Mouse (Mus musculus) liver, postnatal 0 days (tissue): ENCODE measurements around the gene Prdx1. TPM values are rescaled to one million over a fixed set of nuclear protein-coding genes. Genes with fewer than 3 reads are reported as not detected.
A peak's percentile ranks its signal among the peaks of the same experiment; 100 is the strongest.

Experiments
- ATAC-seq: fragments of 200-750 bp; cut with Nextera tagmentation; 2 replicates; pipeline ENCODE4 v1.8.0; 2017; ENCODE audit warnings: mild to moderate bottlenecking, moderate library complexity
- DNase-seq: peaks from one replicate; pipeline ENCODE4 v3.0.0-alpha.2; 2016
- H3K27ac ChIP-seq: fragments of 300-500 bp; sonication (generic); 2 replicates; pipeline ENCODE4 v1.5.1; 2014; ENCODE audit warnings: antibody characterized with exemption, moderate library complexity, mild to moderate bottlenecking, low read depth
- H3K27me3 ChIP-seq: fragments of 300-500 bp; sonication (generic); 2 replicates; pipeline ENCODE4 v1.6.1; 2014; ENCODE audit warnings: low read length, control low read depth, mixed read lengths; ENCODE audit not compliant: insufficient read depth
- H3K36me3 ChIP-seq: fragments of 300-500 bp; sonication (generic); replicated peaks from 2 replicates; pipeline ENCODE4 v1.6.1; 2014; ENCODE audit warnings: mild to moderate bottlenecking, control low read depth, low read length, moderate library complexity, mixed read lengths; ENCODE audit not compliant: insufficient read depth
- H3K4me1 ChIP-seq: fragments of 300-500 bp; sonication (generic); 2 replicates; pipeline ENCODE4 v1.6.1; 2014; ENCODE audit warnings: antibody characterized with exemption, mild to moderate bottlenecking, control low read depth; ENCODE audit not compliant: insufficient read depth
- H3K4me2 ChIP-seq: fragments of 300-500 bp; sonication (generic); 2 replicates; pipeline ENCODE4 v1.6.1; 2014; ENCODE audit warnings: low read depth, mild to moderate bottlenecking, low read length, moderate library complexity, mixed read lengths
- H3K4me3 ChIP-seq: fragments of 300-500 bp; sonication (generic); 2 replicates; pipeline ENCODE4 v1.5.1; 2014; ENCODE audit warnings: low read depth, low read length
- H3K9ac ChIP-seq: fragments of 300-500 bp; sonication (generic); replicated peaks from 2 replicates; pipeline ENCODE4 v1.6.1; 2014; ENCODE audit warnings: mild to moderate bottlenecking, moderate library complexity
- H3K9me3 ChIP-seq: fragments of 300-500 bp; sonication (generic); 2 replicates; pipeline ENCODE4 v1.6.1; 2016; ENCODE audit warnings: mild to moderate bottlenecking, control low read depth, low read length, mixed read lengths
- CTCF ChIP-seq: sonication (generic); IDR thresholded peaks from 2 replicates; pipeline ENCODE4 v1.5.1; 2016; ENCODE audit warnings: antibody characterized with exemption, low read depth
- EP300 ChIP-seq: IDR thresholded peaks from 2 replicates; pipeline ENCODE4 v1.6.1; 2016; ENCODE audit warnings: antibody characterized with exemption, low read depth, mild to moderate bottlenecking
- WGBS: fragments of 180-500 bp; shearing (Covaris S2); extraction: QIAGEN DNeasy Blood & Tissue Kit; methylation state at CpG from one replicate; pipeline ENCODE4 v1.1.7; 2014; ENCODE audit not compliant: insufficient replicate concordance; 5-methylcytosine and 5-hydroxymethylcytosine counted together
- polyA plus RNA-seq: library from polyadenylated mRNA; unstranded; fragments of >200 nt; fragmentation: Nextera tagmentation; extraction: Ambion mirVana; gene quantifications from 2 replicates; pipeline ENCODE4 v1.2.1, GENCODE M21; 2015

Gene Prdx1
- polyA plus RNA-seq, 1 experiment from 2014 or later = 2,167 TPM

GRCm38 (mm10) chr4:116683957-116684356 is 1.4 kb upstream of the Prdx1 start:
- no peak overlapping the region for H3K9ac ChIP-seq
- H3K36me3 ChIP-seq = peaks cover 10% of the 10 kb centered on the region
- H3K4me2 ChIP-seq = no peak overlapping the region
- ATAC-seq (no peak), DNase-seq (no peak)
- TF ChIP-seq EP300 = peak; percentile 63
- TF ChIP-seq CTCF = no peak
- H3K27me3 ChIP-seq = no peaks in the 10 kb centered on the region
- H3K9me3 ChIP-seq = no peaks in the 10 kb centered on the region
- peaks cover 24% of the 10 kb centered on the region for H3K4me1 ChIP-seq
- H3K27ac ChIP-seq = peak overlapping the region; percentile 5; the same call in 1 of the 2 replicates
- no peak overlapping the region for H3K4me3 ChIP-seq
- WGBS = 28% methylated on average over 4 of the region's 4 CpGs

GRCm38 (mm10) chr4:116684665-116685064 is 679 bp upstream of the Prdx1 start:
- WGBS = 53% methylated on average over 2 of the region's 2 CpGs
- H3K4me3 ChIP-seq = no peak overlapping the region
- no peaks in the 10 kb centered on the region for H3K9me3 ChIP-seq
- H3K27me3 ChIP-seq = no peaks in the 10 kb centered on the region
- H3K4me2 ChIP-seq = peak overlapping the region; percentile 78
- peak overlapping the region; percentile 65 for H3K9ac ChIP-seq
- H3K4me1 ChIP-seq = peaks cover 24% of the 10 kb centered on the region
- no peak for TF ChIP-seq EP300
- TF ChIP-seq CTCF = no peak
- no peak for ATAC-seq
- DNase-seq = no peak
- H3K36me3 ChIP-seq = peaks cover 15% of the 10 kb centered on the region
- peak overlapping the region; percentile 86 for H3K27ac ChIP-seq

GRCm38 (mm10) chr4:116687041-116687440 is 1.7 kb downstream of the Prdx1 start:
- peaks cover 24% of the 10 kb centered on the region for H3K4me1 ChIP-seq

GRCm38 (mm10) chr4:116689309-116689876 is 4.0 kb downstream of the Prdx1 start:
- H3K9me3 ChIP-seq = no peaks in the 10 kb centered on the region
- WGBS = 72% methylated on average over 4 of the region's 4 CpGs
- no peak overlapping the region for H3K27ac ChIP-seq
- TF ChIP-seq CTCF (no peak), EP300 (no peak)
- ATAC-seq (no peak), DNase-seq (no peak)
- peaks cover 23% of the 10 kb centered on the region for H3K4me1 ChIP-seq
- peaks cover 30% of the 10 kb centered on the region for H3K36me3 ChIP-seq
- H3K9ac ChIP-seq = peak overlapping the region; percentile 12; the same call in 1 of the 2 replicates
- no peaks in the 10 kb centered on the region for H3K27me3 ChIP-seq
- H3K4me3 ChIP-seq = peak overlapping the region; percentile 6; the same call in 1 of the 2 replicates
- H3K4me2 ChIP-seq = peak overlapping the region; percentile 78

More at GRCm38 (mm10) chr4:116687041-116687440, 1.7 kb downstream of the Prdx1 start:
- no peak for DNase-seq
- 30% methylated on average over 1 of the region's 1 CpGs for WGBS
- TF ChIP-seq CTCF (no peak), EP300 (no peak)
- Histone ChIP-seq H3K4me2 (peak overlapping the region; percentile 78), H3K36me3 (peaks cover 15% of the 10 kb centered on the region), H3K4me3 (peak overlapping the region; percentile 67), H3K27me3 (no peaks in the 10 kb centered on the region), H3K9ac (peak overlapping the region; percentile 65), H3K27ac (peak overlapping the region; percentile 31; the same call in 1 of the 2 replicates), H3K9me3 (no peaks in the 10 kb centered on the region)
- ATAC-seq = no peak

- peaks cover 46% of the 10 kb centered on the region for H3K36me3 ChIP-seq
- WGBS = 75% methylated on average over 2 of the region's 2 CpGs
- peaks cover 11% of the 10 kb centered on the region; the same call in 1 of the 2 replicates for H3K4me1 ChIP-seq
- H3K4me3 ChIP-seq = no peak overlapping the region
- H3K9ac ChIP-seq = no peak overlapping the region
- DNase-seq = no peak
- TF ChIP-seq CTCF = no peak
- H3K4me2 ChIP-seq = no peak overlapping the region
- ATAC-seq = no peak
- H3K27ac ChIP-seq = no peak overlapping the region
- no peaks in the 10 kb centered on the region for H3K27me3 ChIP-seq
- no peaks in the 10 kb centered on the region for H3K9me3 ChIP-seq
These were observed 6.8 kb downstream of the Prdx1 start for GRCm38 (mm10) chr4:116692146-116692545.

- Histone ChIP-seq H3K27ac (no peak overlapping the region), H3K9ac (no peak overlapping the region), H3K4me2 (no peak overlapping the region), H3K4me3 (no peak overlapping the region), H3K4me1 (peaks cover 7% of the 10 kb centered on the region; the same call in 1 of the 2 replicates), H3K36me3 (peaks cover 41% of the 10 kb centered on the region), H3K27me3 (no peaks in the 10 kb centered on the region), H3K9me3 (no peaks in the 10 kb centered on the region)
- DNase-seq (no peak), ATAC-seq (no peak)
- 76% methylated on average over 2 of the region's 2 CpGs for WGBS
- no peak for TF ChIP-seq EP300
- no peak for TF ChIP-seq CTCF
These were observed 8.4 kb downstream of the Prdx1 start for GRCm38 (mm10) chr4:116693785-116694184.
